16 mouse cellular contexts compared by ENCODE assay signal in genomic region chr11:102211011-102211410, GRCm38 (mm10). TPM values are rescaled to one million over a fixed set of nuclear protein-coding genes. Genes with fewer than 3 reads are reported as not detected.
A peak's percentile ranks its signal among the peaks of the same experiment; 100 is the strongest.
DNase-seq lines count a peak whose midpoint lies in the region; ATAC-seq and TF ChIP-seq lines count a peak whose summit lies in the region.
"Had no signal": no experiment of that assay in that cellular context is flagged by ENCODE, and none has a peak within 500 bp of the region (broad histone marks: within the 10 kb centered on the region; RNA-seq: fewer than 3 reads in every experiment).

No protein-coding gene starts in this region.

- H3K4me3 ChIP-seq in heart, embryonic 15.5 days: no peak overlapping the region
- no peak overlapping the region for H3K4me3 ChIP-seq in small intestine, adult 2 months (ENCODE audit: low read depth, low read length)
- H3K4me3 ChIP-seq: erythroblast, embryonic 14.5 days; hindbrain, embryonic 15.5 days had no signal

- no peaks in the 10 kb centered on the region for H3K9me3 ChIP-seq in heart, embryonic 15.5 days (replicated peaks)
- H3K9me3 ChIP-seq: hindbrain, embryonic 15.5 days had no signal

- no peak for TF ChIP-seq POLR2A in small intestine, adult 2 months (IDR thresholded peaks at IDR 0.05; ENCODE audit: low read depth, low read length)

- H3K27ac ChIP-seq in heart, embryonic 15.5 days: peak overlapping the region; percentile 76
- 0 out of 2 replicates have a peak overlapping the region, but pooled peaks have one; percentile 3 for H3K27ac ChIP-seq in small intestine, adult 2 months (ENCODE audit: insufficient read depth, low read depth, low read length)
- H3K27ac ChIP-seq: hindbrain, embryonic 15.5 days had no signal

- H3K27me3 ChIP-seq in heart, embryonic 15.5 days: no peaks in the 10 kb centered on the region
- H3K27me3 ChIP-seq in small intestine, adult 2 months (ENCODE audit: control insufficient read depth, insufficient read depth, low read length): no peaks in the 10 kb centered on the region
- H3K27me3 ChIP-seq: hindbrain, embryonic 15.5 days had no signal

- no peak overlapping the region for H3K4me2 ChIP-seq in heart, embryonic 15.5 days
- H3K4me2 ChIP-seq: hindbrain, embryonic 15.5 days; midbrain, embryonic 11.5 days had no signal

- H3K36me3 ChIP-seq in heart, embryonic 15.5 days: peaks cover 7% of the 10 kb centered on the region
- peaks cover 8% of the 10 kb centered on the region; the same call in 1 of the 2 replicates for H3K36me3 ChIP-seq in small intestine, adult 2 months (ENCODE audit: control insufficient read depth, insufficient read depth, low read length)

- ATAC-seq in heart, embryonic 15.5 days (replicated peaks; ENCODE audit: insufficient number of reproducible peaks, insufficient read depth, low FRiP score, low read depth): no peak
- ATAC-seq: liver, postnatal 0 days had no signal

- 59% methylated on average over 5 of the region's 5 CpGs for WGBS in heart, embryonic 15.5 days
- 69% methylated on average over 5 of the region's 5 CpGs for WGBS in small intestine, adult 2 months

- peak; percentile 14 for DNase-seq in cerebellum, adult 9-11 months
- no peak for DNase-seq in cerebellum, adult 11-12 months
- DNase-seq in heart, adult 18-20 months: no peak
- peak; percentile 54 for DNase-seq in lung, postnatal 36 days
- DNase-seq in lung, postnatal 14 days: no peak
- no peak for DNase-seq in embryo, embryonic 11 days
- DNase-seq: adrenal gland, adult 8-10 months; cerebellum, postnatal 36 days; kidney, adult 9 months; layer of hippocampus, adult 9-11 months; liver, postnatal 0 days had no signal

- H3K4me1 ChIP-seq in heart, embryonic 15.5 days (replicated peaks): peaks cover 97% of the 10 kb centered on the region
- peaks cover 28% of the 10 kb centered on the region for H3K4me1 ChIP-seq in small intestine, adult 2 months (ENCODE audit: control insufficient read depth, insufficient read depth, insufficient read length, low read length)

- TF ChIP-seq CTCF in small intestine, adult 2 months (IDR thresholded peaks at IDR 0.05; ENCODE audit: extremely low read depth, insufficient read length, insufficient replicate concordance, low read depth, low read length): no peak

- no peak overlapping the region; the same call in 1 of the 2 replicates for H3K9ac ChIP-seq in heart, embryonic 15.5 days
- H3K9ac ChIP-seq: hindbrain, embryonic 15.5 days; liver, postnatal 0 days had no signal

RNA-seq across cellular contexts. Expression of gene Hdac5, which starts 19.0 kb away (rescaled TPM):
- polyA plus RNA-seq in heart, embryonic 15.5 days (2015; fragmentation: Nextera tagmentation; extraction: Ambion mirVana): 76.7 and 86.8 TPM in 2 replicates
- total RNA-seq in heart, adult 18-20 months (2021): 100 to 1,000 TPM; 115 to 117 TPM
- polyA plus RNA-seq in small intestine, adult 2 months (2012; rRNA removed): 82.5 and 102 TPM in 2 replicates

RNA-seq across cellular contexts. Expression of gene G6pc3, which starts 21.6 kb away (rescaled TPM):
- 20.9 and 23.3 TPM in 2 replicates for polyA plus RNA-seq in heart, embryonic 15.5 days (2015; fragmentation: Nextera tagmentation; extraction: Ambion mirVana)
- 10 to 100 TPM; 54.5 to 56.6 TPM for total RNA-seq in heart, adult 18-20 months (2021)
- polyA plus RNA-seq in small intestine, adult 2 months (2012; rRNA removed): 41.0 and 53.8 TPM in 2 replicates

RNA-seq across cellular contexts. Expression of gene Lsm12, which starts 25.9 kb away (rescaled TPM):
- polyA plus RNA-seq in heart, embryonic 15.5 days (2015; fragmentation: Nextera tagmentation; extraction: Ambion mirVana): 74.6 and 83.4 TPM in 2 replicates
- total RNA-seq in heart, adult 18-20 months (2021): 10 to 100 TPM; 45.5 to 50.6 TPM
- 8.3 and 18.7 TPM in 2 replicates for polyA plus RNA-seq in small intestine, adult 2 months (2012; rRNA removed)

RNA-seq across cellular contexts. Expression of gene BC030867, which starts 37.7 kb away (rescaled TPM):
- 8.3 and 12.7 TPM in 2 replicates for polyA plus RNA-seq in heart, embryonic 15.5 days (2015; fragmentation: Nextera tagmentation; extraction: Ambion mirVana)
- total RNA-seq in heart, adult 18-20 months (2021): under 1 TPM; 0.22 to 0.28 TPM
- 2.4 and 5.2 TPM in 2 replicates for polyA plus RNA-seq in small intestine, adult 2 months (2012; rRNA removed)

RNA-seq across cellular contexts. Expression of gene Tmem101, which starts 54.8 kb away (rescaled TPM):
- 30.6 and 35.9 TPM in 2 replicates for polyA plus RNA-seq in heart, embryonic 15.5 days (2015; fragmentation: Nextera tagmentation; extraction: Ambion mirVana)
- 10 to 100 TPM; 14.1 to 14.9 TPM for total RNA-seq in heart, adult 18-20 months (2021)
- 8.3 and 13.0 TPM in 2 replicates for polyA plus RNA-seq in small intestine, adult 2 months (2012; rRNA removed)

Comparison
In these comparisons a context has a peak if more than half of its experiments do, and no peak if none do; other contexts are left out.
1. DNase-seq: peak in cerebellum, adult 9-11 months (single experiment) and lung, postnatal 36 days (single experiment); none in cerebellum, adult 11-12 months (single experiment), heart, adult 18-20 months (0 of 2), lung, postnatal 14 days (single experiment) and embryo, embryonic 11 days (single experiment).